Mouse (Mus musculus) forebrain, embryonic 10.5 days (tissue): ENCODE results near the gene Slc8a2. TPM values are rescaled to one million over a fixed set of nuclear protein-coding genes. Genes with fewer than 3 reads are reported as not detected.
A peak's percentile ranks its signal among the peaks of the same experiment; 100 is the strongest.

Experiments
- DNase-seq: peaks from one replicate; pipeline ENCODE4 v3.0.0-alpha.2; 2017; ENCODE audit warnings: low spot score; ENCODE audit errors: extremely low spot score
- H3K27ac ChIP-seq: fragments of 300-500 bp; sonication (generic); 2 replicates; pipeline ENCODE4 v1.5.1; 2016; ENCODE audit warnings: mild to moderate bottlenecking
- H3K27me3 ChIP-seq: fragments of 300-500 bp; sonication (generic); 2 replicates; pipeline ENCODE4 v1.6.1; 2016; ENCODE audit warnings: mild to moderate bottlenecking; ENCODE audit not compliant: poor library complexity, severe bottlenecking
- H3K36me3 ChIP-seq: fragments of 300-500 bp; sonication (generic); replicated peaks from 2 replicates; pipeline ENCODE4 v1.6.1; 2016; ENCODE audit warnings: mild to moderate bottlenecking, moderate library complexity
- H3K4me1 ChIP-seq: fragments of 300-500 bp; sonication (generic); 2 replicates; pipeline ENCODE4 v1.6.1; 2016
- H3K4me3 ChIP-seq: fragments of 300-500 bp; sonication (generic); 2 replicates; pipeline ENCODE4 v1.5.1; 2016; ENCODE audit warnings: mild to moderate bottlenecking, moderate library complexity
- H3K9me3 ChIP-seq: fragments of 300-500 bp; sonication (generic); 2 replicates; pipeline ENCODE4 v1.6.1; 2016; ENCODE audit warnings: mild to moderate bottlenecking, moderate library complexity
- WGBS: fragments of 180-500 bp; shearing (Covaris S2); methylation state at CpG from one replicate; pipeline ENCODE4 v1.1.7; 2016; 5-methylcytosine and 5-hydroxymethylcytosine counted together
- polyA plus RNA-seq: library from polyadenylated mRNA; unstranded; fragments of >200 nt; fragmentation: Nextera tagmentation; extraction: Ambion mirVana; gene quantifications from 2 replicates; pipeline ENCODE4 v1.2.1, GENCODE M21; 2016

The Slc8a2 gene
- polyA plus RNA-seq, 1 experiment from 2014 or later, result 0.22 TPM

- Histone ChIP-seq H3K27ac (no peak overlapping the region), H3K4me1 (peaks cover 18% of the 10 kb centered on the region), H3K27me3 (no peaks in the 10 kb centered on the region), H3K9me3 (no peaks in the 10 kb centered on the region), H3K4me3 (no peak overlapping the region), H3K36me3 (peaks cover 81% of the 10 kb centered on the region)
- no peak for DNase-seq
- 90% methylated on average over 7 of the region's 7 CpGs for WGBS
Observed at GRCm38 (mm10) chr7:16104611-16105388, 24.8 kb upstream of the Slc8a2 start.

GRCm38 (mm10) chr7:16108886-16109542, 20.6 kb upstream of the Slc8a2 start:
- Histone ChIP-seq H3K9me3 (no peaks in the 10 kb centered on the region), H3K4me3 (no peak overlapping the region), H3K27me3 (no peaks in the 10 kb centered on the region), H3K36me3 (peaks cover 88% of the 10 kb centered on the region), H3K27ac (no peak overlapping the region), H3K4me1 (no peaks in the 10 kb centered on the region)
- no peak for DNase-seq
- 89% methylated on average over 9 of the region's 9 CpGs for WGBS

- no peak for DNase-seq
- Histone ChIP-seq H3K36me3 (peaks cover 88% of the 10 kb centered on the region), H3K4me1 (no peaks in the 10 kb centered on the region), H3K9me3 (no peaks in the 10 kb centered on the region), H3K27me3 (no peaks in the 10 kb centered on the region), H3K27ac (no peak overlapping the region), H3K4me3 (no peak overlapping the region)
- WGBS, result 96% methylated on average over 8 of the region's 8 CpGs
Observed at GRCm38 (mm10) chr7:16110158-16110557, 19.5 kb upstream of the Slc8a2 start.

GRCm38 (mm10) chr7:16111284-16112090, 18.1 kb upstream of the Slc8a2 start:
- Histone ChIP-seq H3K27ac (no peak overlapping the region), H3K4me3 (no peak overlapping the region), H3K27me3 (no peaks in the 10 kb centered on the region), H3K4me1 (no peaks in the 10 kb centered on the region), H3K9me3 (no peaks in the 10 kb centered on the region), H3K36me3 (peaks cover 96% of the 10 kb centered on the region)
- WGBS, result 92% methylated on average over 7 of the region's 7 CpGs
- DNase-seq, result no peak

GRCm38 (mm10) chr7:16116418-16116817, 13.2 kb upstream of the Slc8a2 start:
- H3K4me3 ChIP-seq, result no peak overlapping the region
- H3K36me3 ChIP-seq, result peaks cover 65% of the 10 kb centered on the region
- peaks cover 16% of the 10 kb centered on the region for H3K4me1 ChIP-seq
- no peak for DNase-seq
- H3K9me3 ChIP-seq, result no peaks in the 10 kb centered on the region
- H3K27ac ChIP-seq, result no peak overlapping the region
- no peaks in the 10 kb centered on the region for H3K27me3 ChIP-seq
- WGBS, result 92% methylated on average over 7 of the region's 7 CpGs

GRCm38 (mm10) chr7:16117100-16117499, 12.5 kb upstream of the Slc8a2 start:
- DNase-seq, result no peak
- Histone ChIP-seq H3K4me1 (peaks cover 16% of the 10 kb centered on the region), H3K36me3 (peaks cover 58% of the 10 kb centered on the region), H3K9me3 (no peaks in the 10 kb centered on the region), H3K27ac (no peak overlapping the region), H3K27me3 (no peaks in the 10 kb centered on the region), H3K4me3 (no peak overlapping the region)
- WGBS, result 91% methylated on average over 3 of the region's 3 CpGs

- no peaks in the 10 kb centered on the region for H3K27me3 ChIP-seq
- DNase-seq, result peak; percentile 92
- peaks cover 16% of the 10 kb centered on the region for H3K4me1 ChIP-seq
- WGBS, result 2% methylated on average over 33 of the region's 33 CpGs
- peaks cover 37% of the 10 kb centered on the region for H3K36me3 ChIP-seq
- no peaks in the 10 kb centered on the region for H3K9me3 ChIP-seq
- peak within 1 kb of the TSS; percentile 79 for H3K4me3 ChIP-seq
- H3K27ac ChIP-seq, result peak within 1 kb of the TSS; percentile 95
Observed at GRCm38 (mm10) chr7:16119569-16120261, 9.9 kb upstream of the Slc8a2 start, which contains the start of gene Kptn. Gene Kptn, plus strand, starts transcription at chr7:16119895.

- WGBS, result 49% methylated on average over 9 of the region's 9 CpGs
- peak overlapping the region; percentile 79 for H3K4me3 ChIP-seq
- peaks cover 16% of the 10 kb centered on the region for H3K4me1 ChIP-seq
- no peak for DNase-seq
- H3K9me3 ChIP-seq, result no peaks in the 10 kb centered on the region
- H3K27ac ChIP-seq, result peak overlapping the region; percentile 95
- H3K27me3 ChIP-seq, result no peaks in the 10 kb centered on the region
- H3K36me3 ChIP-seq, result peaks cover 33% of the 10 kb centered on the region
Observed at GRCm38 (mm10) chr7:16120262-16120600, 9.4 kb upstream of the Slc8a2 start.

- Histone ChIP-seq H3K36me3 (peaks cover 14% of the 10 kb centered on the region; the same call in 1 of the 2 replicates), H3K27me3 (0 out of 2 replicates have a peak, but pooled peaks cover 5% of the 10 kb centered on the region), H3K27ac (no peak overlapping the region), H3K4me3 (no peak overlapping the region), H3K4me1 (peaks cover 23% of the 10 kb centered on the region), H3K9me3 (no peaks in the 10 kb centered on the region)
- 83% methylated on average over 9 of the region's 9 CpGs for whole genome bisulfite sequencing
- no peak for DNase-seq
Observed at GRCm38 (mm10) chr7:16125829-16126228, 3.8 kb upstream of the Slc8a2 start.

- Histone ChIP-seq H3K27me3 (peaks cover 18% of the 10 kb centered on the region), H3K27ac (no peak overlapping the region), H3K4me3 (no peak overlapping the region), H3K9me3 (no peaks in the 10 kb centered on the region), H3K4me1 (peaks cover 47% of the 10 kb centered on the region), H3K36me3 (peaks cover 13% of the 10 kb centered on the region; the same call in 1 of the 2 replicates)
- no peak for DNase-seq
- WGBS, result 91% methylated on average over 6 of the region's 6 CpGs
Observed at GRCm38 (mm10) chr7:16128344-16128743, 1.3 kb upstream of the Slc8a2 start.

- DNase-seq, result no peak
- Histone ChIP-seq H3K4me3 (peak overlapping the region; percentile 75), H3K27me3 (peaks cover 18% of the 10 kb centered on the region), H3K9me3 (no peaks in the 10 kb centered on the region), H3K4me1 (peaks cover 52% of the 10 kb centered on the region), H3K36me3 (peaks cover 13% of the 10 kb centered on the region; the same call in 1 of the 2 replicates), H3K27ac (peak overlapping the region; percentile 88; the same call in 1 of the 2 replicates)
- WGBS, result 67% methylated on average over 5 of the region's 5 CpGs
Observed at GRCm38 (mm10) chr7:16128899-16129298, 727 bp upstream of the Slc8a2 start.
